Mouse (Mus musculus): ENCODE data around the gene Gm14137. TPM values are rescaled to one million over a fixed set of nuclear protein-coding genes. Genes with fewer than 3 reads are reported as not detected.

Gene Gm14137
- polyA plus RNA-seq (2014; fragmentation: Illumina TruSeq; extraction: RNeasy Lipid Tissue Mini Kit (QIAGEN cat#74804); ENCODE audit: insufficient read depth, low read depth, low replicate concordance), result not detected

GRCm38 (mm10) chr2:119173991-119174651, at the start of gene Gm14137:
Gene Gm14137, plus strand, starts transcription at chr2:119174509.

DNA sequence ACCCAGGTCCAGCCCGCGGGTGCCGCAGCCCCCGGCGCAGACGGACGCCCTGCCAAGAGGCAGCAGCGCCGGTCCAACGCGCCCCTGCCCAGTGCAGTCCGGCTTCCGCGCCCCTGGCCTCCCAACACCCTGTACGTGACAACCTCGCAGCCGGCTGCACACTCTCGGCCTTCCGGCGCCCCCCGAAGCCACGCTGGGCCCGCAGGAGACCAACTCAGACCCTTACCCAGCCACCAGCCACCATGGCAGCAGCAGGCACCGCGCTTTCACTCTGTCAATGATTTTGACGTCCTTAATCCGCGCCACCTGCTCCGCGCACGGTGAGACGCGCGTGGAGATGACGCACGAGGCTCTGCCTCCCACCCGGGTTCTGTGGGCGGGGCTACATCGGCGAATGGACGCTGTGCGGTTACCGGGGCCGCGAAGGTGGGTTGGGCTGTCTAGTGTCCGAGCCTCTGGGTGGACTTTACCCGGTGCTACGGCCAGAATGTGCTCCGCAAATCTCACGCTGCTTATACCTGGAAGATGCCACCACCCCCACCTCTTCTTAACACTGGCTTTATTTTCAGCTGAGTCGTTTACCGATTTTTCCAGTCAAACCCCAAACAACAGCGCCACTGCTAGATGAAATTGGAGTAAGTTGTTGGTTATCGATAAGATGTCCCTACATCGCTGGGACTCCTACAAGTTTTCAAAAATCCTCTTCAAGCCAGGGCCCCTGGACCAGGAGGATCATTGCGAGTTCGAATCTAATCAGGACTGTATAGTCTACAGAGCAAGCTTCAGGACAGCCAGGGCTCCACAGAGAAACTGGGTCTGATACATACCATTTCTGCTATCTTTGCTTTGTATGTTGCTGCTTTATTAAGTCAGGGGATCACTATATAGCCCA, 17.4 kb upstream of the Gm14137 start, which contains the start of gene Rmdn3:
Gene Rmdn3, minus strand, starts transcription at position 354 of the 892 bp plus-strand sequence.

GRCm38 (mm10) chr2:119166901-119167865, 7.1 kb upstream of the Gm14137 start, which contains the start of gene Gchfr:
Gene Gchfr, plus strand, starts transcription at chr2:119167773.

DNA sequence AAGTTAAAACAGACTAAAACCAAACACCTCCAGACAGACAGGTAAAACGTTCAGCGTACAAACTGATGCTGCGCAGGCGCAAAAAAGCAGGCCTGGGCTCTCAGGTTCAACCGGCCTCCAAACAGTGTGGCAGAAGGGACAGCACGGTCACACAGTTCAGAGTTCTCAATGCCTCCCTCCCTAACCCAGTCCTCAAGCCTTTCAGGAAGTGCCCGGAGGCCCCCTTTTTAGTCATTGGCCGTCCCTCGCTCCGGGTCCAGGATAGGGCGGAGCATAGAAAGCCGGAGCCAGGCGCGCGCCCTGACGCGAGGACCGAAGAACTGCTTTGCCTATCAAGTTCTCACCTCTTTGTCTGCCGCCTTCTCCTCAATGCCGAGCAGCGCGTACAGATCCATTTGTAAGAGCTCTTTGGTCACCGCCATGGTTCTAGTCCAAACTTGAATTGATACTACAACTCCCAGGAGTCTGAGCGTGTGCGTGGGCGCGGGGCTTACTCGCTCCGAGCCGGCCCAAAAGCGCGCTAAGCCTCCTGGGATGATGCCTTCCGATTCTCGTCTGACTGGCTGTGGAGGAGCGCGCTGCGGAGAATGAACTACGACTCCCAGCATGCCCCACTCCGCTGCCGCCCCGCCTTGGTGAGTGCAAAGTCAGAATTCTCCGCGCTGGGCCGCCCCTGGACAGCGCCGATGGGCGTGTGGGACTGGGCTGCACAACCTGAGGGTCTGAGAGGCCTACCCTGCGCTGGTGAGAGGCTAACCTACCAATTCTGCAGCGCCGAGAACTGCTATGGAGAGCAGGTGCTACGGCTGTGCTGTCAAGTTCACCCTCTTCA, 34.3 kb downstream of the Gm14137 start, which contains the start of the genes Zfyve19 and Dnajc17:
Gene Zfyve19, plus strand, starts transcription at position 274 of the 832 bp plus-strand sequence.
Gene Dnajc17, minus strand, starts transcription at position 452 of the 832 bp plus-strand sequence.

Other genes starting within 250 kb of the Gm14137 start
- gene Chst14, start 248.0 kb upstream of the Gm14137 start, polyA plus RNA-seq (2014; fragmentation: Illumina TruSeq; extraction: RNeasy Lipid Tissue Mini Kit (QIAGEN cat#74804); ENCODE audit: insufficient read depth, low read depth, low replicate concordance), result 10.3 TPM
- gene Ccdc32, start 145.1 kb upstream of the Gm14137 start, polyA plus RNA-seq (2014; fragmentation: Illumina TruSeq; extraction: RNeasy Lipid Tissue Mini Kit (QIAGEN cat#74804); ENCODE audit: insufficient read depth, low read depth, low replicate concordance), result 14.1 TPM
- gene Rpusd2, start 139.7 kb upstream of the Gm14137 start, polyA plus RNA-seq (2014; fragmentation: Illumina TruSeq; extraction: RNeasy Lipid Tissue Mini Kit (QIAGEN cat#74804); ENCODE audit: insufficient read depth, low read depth, low replicate concordance), result 1.1 TPM
- 0.06 TPM for gene Knl1, start 127.4 kb upstream of the Gm14137 start, polyA plus RNA-seq (2014; fragmentation: Illumina TruSeq; extraction: RNeasy Lipid Tissue Mini Kit (QIAGEN cat#74804); ENCODE audit: insufficient read depth, low read depth, low replicate concordance)
- gene Rad51, start 61.7 kb upstream of the Gm14137 start, polyA plus RNA-seq (2014; fragmentation: Illumina TruSeq; extraction: RNeasy Lipid Tissue Mini Kit (QIAGEN cat#74804); ENCODE audit: insufficient read depth, low read depth, low replicate concordance), result 0.85 TPM
- 20.4 TPM for gene Rmdn3, start 17.5 kb upstream of the Gm14137 start, polyA plus RNA-seq (2014; fragmentation: Illumina TruSeq; extraction: RNeasy Lipid Tissue Mini Kit (QIAGEN cat#74804); ENCODE audit: insufficient read depth, low read depth, low replicate concordance)
- 5.3 TPM for gene Gchfr, start 6.7 kb upstream of the Gm14137 start, polyA plus RNA-seq (2014; fragmentation: Illumina TruSeq; extraction: RNeasy Lipid Tissue Mini Kit (QIAGEN cat#74804); ENCODE audit: insufficient read depth, low read depth, low replicate concordance)
- gene Zfyve19, start 34.1 kb downstream of the Gm14137 start, polyA plus RNA-seq (2014; fragmentation: Illumina TruSeq; extraction: RNeasy Lipid Tissue Mini Kit (QIAGEN cat#74804); ENCODE audit: insufficient read depth, low read depth, low replicate concordance), result 17.0 TPM
- gene Dnajc17, start 34.3 kb downstream of the Gm14137 start, polyA plus RNA-seq (2014; fragmentation: Illumina TruSeq; extraction: RNeasy Lipid Tissue Mini Kit (QIAGEN cat#74804); ENCODE audit: insufficient read depth, low read depth, low replicate concordance), result 13.5 TPM
- gene Ppp1r14d, start 55.4 kb downstream of the Gm14137 start, polyA plus RNA-seq (2014; fragmentation: Illumina TruSeq; extraction: RNeasy Lipid Tissue Mini Kit (QIAGEN cat#74804); ENCODE audit: insufficient read depth, low read depth, low replicate concordance), result 5.5 TPM
- 27.2 TPM for gene Spint1, start 62.9 kb downstream of the Gm14137 start, polyA plus RNA-seq (2014; fragmentation: Illumina TruSeq; extraction: RNeasy Lipid Tissue Mini Kit (QIAGEN cat#74804); ENCODE audit: insufficient read depth, low read depth, low replicate concordance)
- gene Rhov, start 96.8 kb downstream of the Gm14137 start, polyA plus RNA-seq (2014; fragmentation: Illumina TruSeq; extraction: RNeasy Lipid Tissue Mini Kit (QIAGEN cat#74804); ENCODE audit: insufficient read depth, low read depth, low replicate concordance), result 1.7 TPM
- 7.4 TPM for gene Vps18, start 114.2 kb downstream of the Gm14137 start, polyA plus RNA-seq (2014; fragmentation: Illumina TruSeq; extraction: RNeasy Lipid Tissue Mini Kit (QIAGEN cat#74804); ENCODE audit: insufficient read depth, low read depth, low replicate concordance)
- 31.5 TPM for gene Dll4, start 151.3 kb downstream of the Gm14137 start, polyA plus RNA-seq (2014; fragmentation: Illumina TruSeq; extraction: RNeasy Lipid Tissue Mini Kit (QIAGEN cat#74804); ENCODE audit: insufficient read depth, low read depth, low replicate concordance)
- 2.2 TPM for gene Chac1, start 176.7 kb downstream of the Gm14137 start, polyA plus RNA-seq (2014; fragmentation: Illumina TruSeq; extraction: RNeasy Lipid Tissue Mini Kit (QIAGEN cat#74804); ENCODE audit: insufficient read depth, low read depth, low replicate concordance)